Mouse (Mus musculus) small intestine, adult 2 months (tissue): Measurements from ENCODE around the gene Cop1.

Experiments used
- CTCF ChIP-seq: fragments of 200-500 bp; IDR thresholded peaks from 2 replicates; pipeline ENCODE4 v1.5.1; 2012; ENCODE audit warnings: low read depth, mild to moderate bottlenecking, control low read depth, inconsistent platforms, low read length, moderate library complexity, mixed read lengths; ENCODE audit not compliant: insufficient replicate concordance, insufficient read length; ENCODE audit errors: extremely low read depth
- POLR2A ChIP-seq: fragments of 200-500 bp; IDR thresholded peaks from 2 replicates; pipeline ENCODE4 v1.6.1; 2012; ENCODE audit warnings: low read depth, mild to moderate bottlenecking, control low read depth, inconsistent platforms, low read length, moderate library complexity

DNA sequence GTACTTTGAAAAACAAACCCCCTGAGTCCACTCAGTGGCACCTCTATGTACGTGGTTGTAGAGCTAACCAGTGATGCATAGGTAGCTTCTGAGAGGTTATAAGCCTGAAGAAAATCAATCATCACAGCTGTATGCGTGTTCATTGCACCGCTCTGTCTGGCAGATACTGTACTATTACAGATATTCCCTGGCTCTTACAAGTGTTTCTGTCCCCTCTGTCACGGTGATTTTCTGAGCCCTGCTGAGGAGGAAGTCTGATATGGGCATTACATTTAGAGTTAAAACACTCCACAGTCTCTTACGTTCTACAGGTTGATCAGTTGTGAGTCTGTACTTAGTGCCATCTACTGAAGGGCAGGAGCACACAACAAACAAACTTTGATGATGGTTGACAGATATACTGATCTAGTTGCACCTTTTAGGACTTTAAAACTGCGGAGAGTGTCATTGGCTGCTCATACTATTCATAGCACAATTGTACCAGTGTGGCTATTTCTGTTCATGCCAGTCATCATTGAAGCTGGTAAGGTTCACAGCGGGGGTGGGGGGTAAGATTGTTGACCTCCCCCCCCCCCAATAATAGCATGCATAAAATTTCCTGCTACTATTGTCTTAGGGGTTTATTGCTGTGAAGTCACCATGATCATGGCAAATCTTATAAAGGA lies 69.4 kb downstream of the Cop1 start:
- TF ChIP-seq POLR2A (no peak), CTCF (no peak)
